Mouse (Mus musculus) limb, embryonic 12.5 days (tissue): ENCODE data around the gene Shroom4. TPM values are rescaled to one million over a fixed set of nuclear protein-coding genes. Genes with fewer than 3 reads are reported as not detected.

Experiments
- ATAC-seq: fragments of 200-750 bp; cut with Nextera tagmentation; 2 replicates; pipeline ENCODE4 v1.8.0; 2017; ENCODE audit warnings: low read depth, moderate TSS enrichment; ENCODE audit not compliant: insufficient number of reproducible peaks, insufficient read depth, low FRiP score, low TSS enrichment
- H3K27ac ChIP-seq: fragments of 300-500 bp; sonication (generic); 2 replicates; pipeline ENCODE4 v1.5.1; 2016; ENCODE audit warnings: mild to moderate bottlenecking, moderate library complexity
- H3K27me3 ChIP-seq: fragments of 300-500 bp; sonication (generic); 2 replicates; pipeline ENCODE4 v1.6.1; 2016; ENCODE audit warnings: mild to moderate bottlenecking, moderate library complexity
- H3K36me3 ChIP-seq: fragments of 300-500 bp; sonication (generic); 2 replicates; pipeline ENCODE4 v1.6.1; 2016; ENCODE audit warnings: mild to moderate bottlenecking, moderate library complexity
- H3K4me1 ChIP-seq: fragments of 300-500 bp; sonication (generic); replicated peaks from 2 replicates; pipeline ENCODE4 v1.6.1; 2016
- H3K4me2 ChIP-seq: fragments of 300-500 bp; sonication (generic); 2 replicates; pipeline ENCODE4 v1.6.1; 2016; ENCODE audit warnings: mild to moderate bottlenecking, moderate library complexity
- H3K4me3 ChIP-seq: fragments of 300-500 bp; sonication (generic); replicated peaks from 2 replicates; pipeline ENCODE4 v1.5.1; 2016; ENCODE audit warnings: mild to moderate bottlenecking
- H3K9ac ChIP-seq: fragments of 300-500 bp; sonication (generic); replicated peaks from 2 replicates; pipeline ENCODE4 v1.6.1; 2016; ENCODE audit warnings: mild to moderate bottlenecking, moderate library complexity
- H3K9me3 ChIP-seq: fragments of 300-500 bp; sonication (generic); 2 replicates; pipeline ENCODE4 v1.6.1; 2016; ENCODE audit warnings: mild to moderate bottlenecking, moderate library complexity
- WGBS: fragments of 180-500 bp; shearing (Covaris S2); methylation state at CpG from one replicate; pipeline ENCODE4 v1.1.7; 2016; 5-methylcytosine and 5-hydroxymethylcytosine counted together
- polyA plus RNA-seq: library from polyadenylated mRNA; unstranded; fragments of >200 nt; fragmentation: Nextera tagmentation; extraction: Ambion mirVana; gene quantifications from 2 replicates; pipeline ENCODE4 v1.2.1, GENCODE M21; 2016

The Shroom4 gene
- polyA plus RNA-seq = 10.0 and 12.2 TPM in 2 replicates

DNA sequence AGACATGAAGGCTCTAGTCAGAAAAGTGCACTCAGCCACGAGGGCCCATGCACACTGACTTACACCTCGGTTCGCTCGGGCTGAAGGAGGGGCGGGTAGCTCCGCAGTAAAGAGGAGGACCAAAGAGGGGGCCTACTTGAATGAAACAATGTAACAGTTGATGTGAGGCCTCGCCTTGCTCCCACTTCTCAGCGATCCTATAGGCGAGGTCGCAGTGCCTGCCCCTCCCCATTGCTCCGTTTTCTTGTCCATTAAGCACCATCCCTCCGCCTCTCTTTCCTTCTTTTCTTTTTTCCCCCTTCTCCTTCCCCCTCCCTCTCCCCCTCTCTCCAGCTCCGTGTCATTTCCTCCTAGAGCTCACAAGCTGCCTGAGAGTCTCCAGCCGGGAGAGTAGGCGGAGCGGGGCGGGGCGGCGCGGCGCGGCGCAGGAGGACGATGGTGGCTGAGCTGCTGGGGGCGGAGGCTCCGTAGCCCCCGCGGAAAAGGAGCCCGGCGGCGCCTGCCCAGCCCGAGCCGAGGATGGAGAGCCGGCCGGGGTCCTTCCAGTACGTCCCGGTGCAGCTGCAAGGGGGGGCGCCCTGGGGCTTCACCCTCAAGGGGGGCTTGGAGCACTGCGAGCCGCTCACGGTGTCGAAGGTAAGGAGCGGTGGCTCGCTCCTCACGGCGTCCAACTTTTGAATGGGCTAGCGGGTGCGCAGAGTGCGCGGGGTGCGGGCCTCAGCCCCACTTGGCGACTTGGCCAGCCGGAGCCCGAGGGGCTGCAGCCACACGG lies at the start of gene Shroom4:
Gene Shroom4 (plus strand): TSS at position 229 of the 772 bp plus-strand sequence.
- peak within 1 kb of the TSS; percentile 93 for H3K27ac ChIP-seq
- 13% methylated on average over 55 of the region's 55 CpGs for WGBS

DNA sequence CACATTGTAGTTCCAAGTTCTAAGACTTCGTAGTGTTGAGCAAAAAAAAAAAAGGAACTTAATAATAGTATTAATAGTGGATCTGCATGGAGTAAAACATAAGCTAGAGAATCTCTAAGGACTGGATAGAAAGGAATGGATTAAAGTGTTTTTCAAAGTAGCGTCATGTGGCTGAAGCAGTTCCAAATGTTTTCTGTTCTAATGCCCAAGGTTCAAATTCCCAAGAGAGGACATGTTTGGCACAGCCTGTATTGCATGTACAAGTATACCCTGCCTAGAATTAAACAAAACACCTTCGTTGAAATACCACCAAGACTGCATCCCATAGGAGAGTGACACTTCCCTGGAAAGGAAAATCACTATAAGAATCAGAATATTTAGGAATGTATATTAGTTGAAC lies 42.8 kb upstream of the Shroom4 start:
- 76% methylated on average over 3 of the region's 3 CpGs for WGBS
- no peak overlapping the region for H3K9ac ChIP-seq
- ATAC-seq = no peak

More for the DNA sequence above, at the start of gene Shroom4:
- Histone ChIP-seq H3K4me3 (peak within 1 kb of the TSS; percentile 63), H3K4me2 (peak within 1 kb of the TSS; percentile 59), H3K4me1 (peaks cover 8% of the 10 kb centered on the region; the same call in 1 of the 2 replicates), H3K9me3 (no peaks in the 10 kb centered on the region), H3K9ac (peak within 1 kb of the TSS; percentile 79), H3K27me3 (no peaks in the 10 kb centered on the region), H3K36me3 (no peaks in the 10 kb centered on the region)
- ATAC-seq = peak; percentile 97

DNA sequence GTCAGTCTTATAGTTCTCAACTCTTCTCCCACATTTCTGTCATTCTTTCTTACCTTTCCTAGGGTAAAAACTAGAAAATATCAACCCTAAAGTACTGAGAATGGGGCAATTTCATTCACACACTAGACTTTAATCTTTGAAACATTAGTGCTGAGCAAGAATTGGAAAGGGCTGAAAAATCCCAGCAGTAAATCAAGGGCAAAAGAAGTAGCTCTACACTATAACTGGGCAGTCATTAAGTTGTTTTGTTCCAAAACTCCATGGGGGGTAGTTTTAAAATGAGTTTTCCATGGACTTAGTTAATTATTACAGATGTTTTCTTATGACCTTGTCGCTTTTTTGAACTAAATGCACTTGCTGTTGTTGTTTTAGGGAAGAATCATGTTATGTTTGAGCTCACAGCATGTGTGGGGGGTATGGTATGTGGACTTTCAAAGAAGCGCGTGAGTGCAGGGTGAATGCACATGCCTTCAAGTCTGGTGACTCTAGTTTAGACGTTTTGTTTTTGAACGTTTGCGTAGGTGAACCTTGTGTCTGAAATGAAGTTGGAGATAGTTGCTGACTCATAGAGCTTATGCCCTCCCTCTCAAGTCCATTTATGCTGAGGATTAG lies 42.0 kb upstream of the Shroom4 start:
- Histone ChIP-seq H3K4me1 (no peaks in the 10 kb centered on the region), H3K4me2 (no peak overlapping the region), H3K27ac (no peak overlapping the region), H3K27me3 (no peaks in the 10 kb centered on the region), H3K36me3 (no peaks in the 10 kb centered on the region), H3K9ac (no peak overlapping the region), H3K9me3 (no peaks in the 10 kb centered on the region), H3K4me3 (no peak overlapping the region)
- ATAC-seq = no peak
- 54% methylated on average over 6 of the region's 6 CpGs for WGBS

More for the DNA sequence above, 42.8 kb upstream of the Shroom4 start:
- H3K27ac ChIP-seq = no peak overlapping the region
- no peaks in the 10 kb centered on the region for H3K27me3 ChIP-seq
- no peaks in the 10 kb centered on the region for H3K9me3 ChIP-seq
- H3K4me3 ChIP-seq = no peak overlapping the region
- no peaks in the 10 kb centered on the region for H3K4me1 ChIP-seq
- H3K36me3 ChIP-seq = no peaks in the 10 kb centered on the region
- no peak overlapping the region for H3K4me2 ChIP-seq

DNA sequence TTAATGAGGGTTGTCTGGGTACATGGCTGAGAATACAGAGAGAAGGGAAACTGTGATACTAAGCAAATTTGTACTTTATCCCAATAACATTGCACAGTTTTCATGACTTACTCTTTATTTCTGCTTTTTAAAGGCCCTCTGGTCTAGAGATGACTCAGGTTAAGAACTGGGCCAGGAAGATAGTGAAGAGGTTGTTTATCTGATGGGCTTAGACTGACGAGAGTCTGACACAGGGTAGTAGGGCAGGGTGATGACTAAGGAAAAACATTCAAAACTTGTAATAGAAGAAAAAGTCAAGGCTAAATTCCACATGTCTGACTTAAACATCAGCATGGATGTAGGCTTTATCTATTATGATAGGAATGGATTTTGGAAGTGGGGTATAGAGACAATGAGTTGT lies 30.8 kb upstream of the Shroom4 start:
- Histone ChIP-seq H3K9me3 (no peaks in the 10 kb centered on the region), H3K4me2 (no peak overlapping the region), H3K4me3 (no peak overlapping the region), H3K4me1 (no peaks in the 10 kb centered on the region), H3K27me3 (no peaks in the 10 kb centered on the region), H3K27ac (no peak overlapping the region), H3K9ac (no peak overlapping the region), H3K36me3 (no peaks in the 10 kb centered on the region)
- ATAC-seq = no peak
- WGBS = 81% methylated on average over 1 of the region's 1 CpGs

DNA sequence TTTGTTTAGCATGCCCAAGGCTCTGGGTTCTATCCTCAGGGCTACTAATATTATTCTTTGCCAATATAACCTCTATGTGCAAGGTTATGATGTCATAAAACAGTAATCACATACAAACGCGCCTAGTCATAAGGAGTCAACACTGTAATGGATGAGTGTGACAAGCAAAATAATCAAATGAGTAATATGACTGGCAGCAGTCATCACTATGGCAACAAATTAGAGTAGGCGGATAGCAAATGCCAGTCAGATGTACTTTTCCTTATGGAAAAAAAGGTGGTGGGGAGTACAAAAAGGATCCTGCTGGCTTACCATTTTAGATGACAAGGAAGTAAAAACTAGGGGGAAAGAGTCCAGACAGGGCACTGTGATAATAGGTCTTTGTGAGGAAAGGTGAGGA lies 28.9 kb upstream of the Shroom4 start:
- H3K4me2 ChIP-seq = no peak overlapping the region
- H3K27ac ChIP-seq = no peak overlapping the region
- no peak for ATAC-seq
- no peaks in the 10 kb centered on the region for H3K36me3 ChIP-seq
- WGBS = 76% methylated on average over 3 of the region's 3 CpGs
- H3K9me3 ChIP-seq = no peaks in the 10 kb centered on the region
- H3K27me3 ChIP-seq = no peaks in the 10 kb centered on the region
- H3K9ac ChIP-seq = no peak overlapping the region
- H3K4me1 ChIP-seq = no peaks in the 10 kb centered on the region
- no peak overlapping the region for H3K4me3 ChIP-seq

DNA sequence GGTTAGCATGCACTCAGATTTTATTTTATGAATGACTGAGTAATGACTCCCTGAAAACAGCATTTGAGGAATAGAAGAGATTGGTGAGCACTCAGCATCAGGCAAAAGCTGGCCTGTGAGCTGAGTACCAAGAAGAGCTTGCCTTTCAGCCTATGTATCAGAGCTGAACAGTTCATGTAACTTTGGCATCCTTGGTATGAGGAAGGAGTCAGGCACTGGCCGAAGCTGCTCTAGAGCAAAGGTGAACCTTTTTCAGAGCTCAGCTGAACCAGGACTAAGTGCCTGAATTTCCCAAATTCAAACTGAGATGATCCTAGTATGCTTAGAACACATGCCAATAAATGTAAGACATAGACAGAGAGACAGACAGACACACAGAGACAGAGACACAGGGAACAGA lies 5.8 kb upstream of the Shroom4 start:
- H3K9ac ChIP-seq = no peak overlapping the region
- H3K27ac ChIP-seq = no peak overlapping the region
- ATAC-seq = no peak
- H3K27me3 ChIP-seq = no peaks in the 10 kb centered on the region
- WGBS = 59% methylated on average over 1 of the region's 1 CpGs
- H3K4me1 ChIP-seq = no peaks in the 10 kb centered on the region; the same call in 1 of the 2 replicates
- H3K36me3 ChIP-seq = no peaks in the 10 kb centered on the region
- H3K4me2 ChIP-seq = no peak overlapping the region
- H3K4me3 ChIP-seq = no peak overlapping the region
- H3K9me3 ChIP-seq = no peaks in the 10 kb centered on the region

DNA sequence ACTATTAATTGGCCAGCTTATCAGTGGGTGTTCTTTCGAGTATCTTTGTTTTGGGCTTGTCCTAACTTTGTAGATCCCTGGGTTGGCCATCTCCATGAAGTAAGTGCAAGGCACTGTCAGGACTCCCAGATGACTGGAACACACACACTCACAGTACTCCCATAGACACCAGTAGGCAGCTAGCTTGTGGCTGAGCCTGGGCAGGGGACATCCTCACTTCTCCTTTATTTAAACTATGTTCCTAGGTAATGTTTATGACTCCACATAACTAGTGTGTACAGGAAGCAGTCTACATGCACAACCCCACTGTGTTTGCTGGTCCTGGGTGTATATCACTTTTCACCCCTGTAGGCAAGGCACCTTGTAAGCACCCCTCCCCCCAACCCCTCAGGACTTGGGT lies 461 bp upstream of the Shroom4 start:
- H3K4me3 ChIP-seq = peak overlapping the region; percentile 63
- H3K4me1 ChIP-seq = peaks cover 8% of the 10 kb centered on the region; the same call in 1 of the 2 replicates
- ATAC-seq = no peak
- H3K9ac ChIP-seq = no peak overlapping the region
- H3K9me3 ChIP-seq = no peaks in the 10 kb centered on the region
- no peaks in the 10 kb centered on the region for H3K27me3 ChIP-seq
- H3K36me3 ChIP-seq = no peaks in the 10 kb centered on the region
- H3K27ac ChIP-seq = peak overlapping the region; percentile 93
- WGBS = 60% methylated on average over 1 of the region's 1 CpGs
- peak overlapping the region; percentile 59 for H3K4me2 ChIP-seq

DNA sequence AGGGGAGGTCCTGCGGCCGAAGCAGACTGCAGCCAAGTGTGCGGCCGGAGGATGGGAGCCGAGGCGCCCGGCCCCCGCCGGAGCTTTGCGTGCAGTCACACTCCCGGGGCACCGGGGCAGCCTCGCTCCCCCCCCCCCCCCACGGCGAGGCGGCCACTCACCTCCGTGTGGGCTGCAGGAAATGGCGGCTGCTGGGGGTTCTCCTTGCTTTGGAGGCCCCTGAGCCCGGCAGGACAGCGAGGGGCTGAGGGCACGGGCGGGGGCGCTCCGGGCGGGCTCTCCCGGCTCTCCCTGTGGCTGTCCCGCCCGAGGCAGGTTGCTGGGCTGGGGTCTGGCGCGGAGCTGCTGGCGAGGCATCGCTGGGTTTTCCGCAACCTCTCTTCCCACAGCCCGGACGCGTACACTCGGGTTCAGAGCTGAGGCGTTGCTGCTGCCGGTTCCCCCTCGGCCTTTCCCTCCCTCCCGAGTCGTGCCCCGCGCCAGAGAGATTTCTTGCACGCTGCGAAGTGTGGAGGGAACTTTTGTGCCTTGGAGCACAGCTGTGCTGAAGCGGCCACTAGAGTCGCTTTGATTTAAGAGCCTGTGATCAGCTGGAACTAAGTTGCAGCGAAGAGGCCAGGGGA lies 855 bp downstream of the Shroom4 start:
- peak; percentile 28 for ATAC-seq
- peak overlapping the region; percentile 59 for H3K4me2 ChIP-seq
- H3K36me3 ChIP-seq = no peaks in the 10 kb centered on the region
- peak overlapping the region; percentile 63 for H3K4me3 ChIP-seq
- peak overlapping the region; percentile 79 for H3K9ac ChIP-seq
- 12% methylated on average over 43 of the region's 49 CpGs for WGBS
- peak overlapping the region; percentile 93 for H3K27ac ChIP-seq
- H3K27me3 ChIP-seq = no peaks in the 10 kb centered on the region
- H3K4me1 ChIP-seq = peaks cover 8% of the 10 kb centered on the region; the same call in 1 of the 2 replicates
- H3K9me3 ChIP-seq = no peaks in the 10 kb centered on the region

DNA sequence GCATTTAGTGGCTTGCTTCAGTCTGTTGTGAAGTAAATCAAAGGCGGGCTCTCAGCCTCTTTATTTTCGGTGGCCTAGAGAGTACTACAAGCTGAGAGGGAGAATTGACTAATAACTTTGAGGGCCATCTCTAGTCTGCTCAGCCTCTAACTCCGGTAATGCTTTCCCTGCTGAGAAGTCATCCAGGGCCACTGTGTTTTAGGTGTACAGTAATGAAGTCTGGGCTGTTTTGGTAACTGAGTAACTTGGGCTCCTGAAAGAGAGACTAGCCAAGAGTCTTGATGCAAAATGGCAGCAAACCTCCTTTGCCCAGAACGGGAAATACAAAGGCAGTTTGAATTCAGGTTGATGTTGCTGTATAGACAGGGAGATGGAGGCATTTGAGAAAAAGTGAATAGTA lies 3.3 kb downstream of the Shroom4 start:
- no peak for ATAC-seq
- 76% methylated on average over 4 of the region's 4 CpGs for WGBS
- H3K36me3 ChIP-seq = no peaks in the 10 kb centered on the region
- H3K27me3 ChIP-seq = no peaks in the 10 kb centered on the region
- no peak overlapping the region for H3K9ac ChIP-seq
- no peaks in the 10 kb centered on the region for H3K9me3 ChIP-seq
- H3K4me1 ChIP-seq = peaks cover 8% of the 10 kb centered on the region; the same call in 1 of the 2 replicates
- H3K4me3 ChIP-seq = no peak overlapping the region
- no peak overlapping the region for H3K4me2 ChIP-seq
- H3K27ac ChIP-seq = no peak overlapping the region

DNA sequence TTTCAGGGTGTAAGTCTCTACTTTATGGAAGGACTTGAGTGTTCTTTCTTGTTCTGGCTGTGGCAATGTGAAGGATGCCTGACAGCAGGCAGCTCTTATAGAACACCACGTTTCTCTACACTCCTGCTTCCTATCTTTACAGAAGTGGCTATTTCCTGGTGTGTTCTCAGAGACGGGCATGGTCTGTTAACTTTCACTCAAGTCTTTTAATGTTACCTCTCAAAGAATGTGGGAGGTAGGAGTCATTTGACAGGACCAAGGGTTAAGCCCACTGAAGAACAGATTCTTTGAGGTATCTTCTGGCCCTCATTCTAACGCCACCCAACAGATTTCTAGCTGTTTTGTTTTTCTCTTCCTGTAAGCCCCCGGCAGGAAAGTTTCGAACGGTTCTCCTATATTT lies 9.5 kb downstream of the Shroom4 start:
- no peaks in the 10 kb centered on the region for H3K4me1 ChIP-seq
- H3K27me3 ChIP-seq = no peaks in the 10 kb centered on the region
- no peaks in the 10 kb centered on the region for H3K36me3 ChIP-seq
- H3K4me2 ChIP-seq = no peak overlapping the region
- no peak for ATAC-seq
- WGBS = 28% methylated on average over 6 of the region's 6 CpGs
- H3K27ac ChIP-seq = no peak overlapping the region
- H3K9me3 ChIP-seq = no peaks in the 10 kb centered on the region
- H3K4me3 ChIP-seq = no peak overlapping the region
- H3K9ac ChIP-seq = no peak overlapping the region

DNA sequence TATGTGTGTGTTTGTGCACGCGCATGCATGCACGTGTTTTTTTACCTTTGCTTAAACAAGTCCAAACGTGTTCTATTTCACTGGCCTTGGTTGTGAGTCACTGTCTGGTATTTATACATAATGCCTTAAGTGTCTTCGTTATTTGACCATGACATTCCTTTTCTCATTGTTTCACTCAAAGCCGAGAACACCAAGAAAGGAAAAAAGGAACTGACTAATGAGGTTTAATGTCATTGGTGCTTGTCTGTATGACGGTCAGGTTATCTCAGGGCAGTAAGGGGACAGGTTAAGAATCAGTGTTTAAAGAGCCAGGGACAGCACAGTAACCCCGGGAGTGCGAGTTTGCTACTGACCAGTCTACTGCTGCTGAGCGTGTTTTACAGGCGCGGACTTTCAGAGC lies 15.8 kb downstream of the Shroom4 start:
- no peak for ATAC-seq
- no peaks in the 10 kb centered on the region for H3K4me1 ChIP-seq
- H3K9ac ChIP-seq = no peak overlapping the region
- WGBS = 56% methylated on average over 12 of the region's 12 CpGs
- no peaks in the 10 kb centered on the region for H3K9me3 ChIP-seq
- no peaks in the 10 kb centered on the region for H3K36me3 ChIP-seq
- H3K4me2 ChIP-seq = no peak overlapping the region
- H3K27ac ChIP-seq = no peak overlapping the region
- no peaks in the 10 kb centered on the region for H3K27me3 ChIP-seq
- H3K4me3 ChIP-seq = no peak overlapping the region
